Mouse (Mus musculus): ENCODE measurements around the gene Ntsr1.

Gene Ntsr1

DNA sequence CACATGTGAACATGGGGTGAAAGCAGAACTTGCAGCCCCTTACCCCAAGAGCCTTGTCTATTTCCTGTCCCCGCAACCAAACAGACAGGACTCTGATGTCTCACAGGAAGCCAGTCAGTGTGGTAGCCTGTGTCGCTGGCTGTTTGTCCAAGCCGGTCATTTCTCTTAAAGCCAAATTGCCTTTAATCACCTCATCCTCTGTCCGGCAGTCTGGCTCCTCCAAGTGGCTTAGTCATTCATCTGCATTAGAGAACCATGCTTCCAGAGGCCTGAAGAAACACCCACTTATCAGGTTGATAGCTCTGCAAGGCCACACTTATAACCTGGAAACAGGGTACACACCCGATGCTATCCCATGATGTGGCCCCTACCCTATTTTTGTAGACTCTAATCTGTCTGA lies 62.4 kb downstream of the Ntsr1 start:
- DNase-seq (ENCODE audit: low spot score): no peak

DNA sequence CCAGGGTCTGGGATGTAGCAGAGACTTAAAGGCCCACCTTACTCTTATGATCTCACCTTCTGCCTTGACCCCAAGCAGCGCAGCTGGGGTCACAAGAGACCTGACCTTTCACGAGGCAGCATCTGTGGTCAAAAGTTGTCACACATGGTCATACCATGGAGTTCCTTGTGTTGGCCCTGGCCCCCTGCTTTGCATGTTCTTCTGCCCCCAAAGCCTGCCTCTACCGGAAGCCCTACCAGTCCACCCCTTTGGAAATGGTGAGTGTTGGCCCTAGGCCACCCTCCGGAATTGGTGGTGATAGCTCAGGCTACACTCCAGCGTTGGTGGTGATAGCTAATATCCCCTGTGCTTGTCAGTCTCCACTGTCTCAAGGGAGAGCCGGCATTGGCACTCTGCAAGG lies 63.5 kb downstream of the Ntsr1 start:
- no peak for DNase-seq (ENCODE audit: low spot score)

- no peak for DNase-seq (ENCODE audit: low spot score)
Observed at GRCm38 (mm10) chr2:180563841-180564240, 64.1 kb downstream of the Ntsr1 start.

DNA sequence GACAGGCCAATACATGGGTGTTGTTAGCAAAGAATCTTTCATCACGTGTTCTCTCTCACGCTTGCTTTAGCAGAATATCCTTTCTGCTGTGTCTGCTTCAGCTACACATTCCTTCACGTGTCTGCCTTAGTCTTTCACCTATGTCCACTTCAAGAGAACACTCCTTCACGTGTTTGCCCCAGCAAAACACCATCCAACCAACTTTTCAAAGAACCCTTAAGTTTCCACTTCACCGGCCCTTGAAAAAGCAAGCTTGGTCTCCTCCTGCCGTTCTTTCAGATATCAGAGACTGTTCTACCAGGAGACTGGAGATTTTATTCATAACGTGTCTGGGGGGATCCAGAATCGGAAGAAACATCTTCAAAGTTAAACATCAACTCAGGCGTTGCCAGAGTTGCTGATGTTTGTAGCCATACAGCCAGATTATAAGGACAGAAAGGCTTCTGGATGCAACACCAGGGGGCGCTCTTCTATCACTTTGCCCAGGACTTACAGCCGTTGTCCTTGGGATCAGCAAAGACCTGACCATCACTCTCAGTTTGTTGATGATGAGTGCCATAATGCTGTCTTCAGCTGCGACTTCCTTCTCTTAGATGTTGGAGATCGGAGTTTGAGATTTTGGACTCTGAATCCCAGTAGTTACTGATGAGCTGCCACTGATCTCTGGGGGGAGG lies 66.6 kb downstream of the Ntsr1 start:
- DNase-seq (ENCODE audit: low spot score): peak; percentile 47

- no peak for DNase-seq (ENCODE audit: low spot score)
Observed at GRCm38 (mm10) chr2:180569028-180569643, 69.4 kb downstream of the Ntsr1 start.

DNA sequence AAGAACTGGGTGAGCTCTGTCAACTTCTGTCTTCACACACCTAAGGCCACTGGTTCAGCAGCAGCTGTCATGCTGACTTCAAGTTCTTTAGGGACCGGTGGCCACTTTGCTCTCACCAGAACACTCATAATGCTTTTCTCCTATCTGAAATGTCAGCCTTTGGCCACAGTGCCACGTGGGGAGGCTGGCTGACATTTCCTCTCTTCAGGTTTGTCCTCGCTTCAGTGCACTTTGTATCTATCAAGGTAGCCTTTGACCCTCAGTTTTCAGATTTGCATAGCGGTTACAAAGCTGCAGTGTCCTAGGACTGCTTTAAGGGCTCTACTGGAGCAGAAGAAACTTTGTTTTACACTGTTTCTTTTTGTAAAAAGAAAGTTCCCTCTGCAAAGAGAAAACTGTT lies 76.7 kb downstream of the Ntsr1 start:
- DNase-seq (ENCODE audit: low spot score): no peak

- DNase-seq (ENCODE audit: low spot score): peak; percentile 61
Observed at GRCm38 (mm10) chr2:180578686-180579085, 78.9 kb downstream of the Ntsr1 start.

DNA sequence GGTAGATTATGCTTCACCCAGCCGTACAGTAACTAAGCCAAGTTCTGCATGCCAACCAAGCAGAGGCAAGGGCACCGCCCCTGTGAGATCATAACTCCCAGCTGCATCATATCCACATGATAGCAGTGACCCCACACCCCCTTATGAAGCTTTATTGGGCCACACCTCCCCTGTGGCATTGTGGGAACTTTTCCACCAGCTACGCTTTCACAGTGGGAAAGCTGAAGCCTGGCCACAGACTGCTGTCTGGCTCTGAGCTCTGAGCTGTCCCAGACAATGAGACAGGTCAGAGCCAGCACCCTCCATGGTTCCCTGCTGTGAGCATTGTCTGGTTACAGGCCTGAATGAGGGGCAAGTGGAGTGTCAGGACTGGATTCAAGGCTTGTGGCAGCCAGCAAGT lies 81.2 kb downstream of the Ntsr1 start, which contains the start of gene Mrgbp:
Gene Mrgbp, plus strand, starts transcription at position 303 of the 400 bp plus-strand sequence.
- DNase-seq (ENCODE audit: low spot score): no peak

GRCm38 (mm10) chr2:180582481-180583153 lies 82.8 kb downstream of the Ntsr1 start:
- peak; percentile 96 for DNase-seq (ENCODE audit: low spot score)

GRCm38 (mm10) chr2:180583154-180583507 lies 83.4 kb downstream of the Ntsr1 start:
- peak; percentile 27 for DNase-seq (ENCODE audit: low spot score)

- peak; percentile 40 for DNase-seq (ENCODE audit: low spot score)
Observed at GRCm38 (mm10) chr2:180588736-180589122, 89.0 kb downstream of the Ntsr1 start.

DNA sequence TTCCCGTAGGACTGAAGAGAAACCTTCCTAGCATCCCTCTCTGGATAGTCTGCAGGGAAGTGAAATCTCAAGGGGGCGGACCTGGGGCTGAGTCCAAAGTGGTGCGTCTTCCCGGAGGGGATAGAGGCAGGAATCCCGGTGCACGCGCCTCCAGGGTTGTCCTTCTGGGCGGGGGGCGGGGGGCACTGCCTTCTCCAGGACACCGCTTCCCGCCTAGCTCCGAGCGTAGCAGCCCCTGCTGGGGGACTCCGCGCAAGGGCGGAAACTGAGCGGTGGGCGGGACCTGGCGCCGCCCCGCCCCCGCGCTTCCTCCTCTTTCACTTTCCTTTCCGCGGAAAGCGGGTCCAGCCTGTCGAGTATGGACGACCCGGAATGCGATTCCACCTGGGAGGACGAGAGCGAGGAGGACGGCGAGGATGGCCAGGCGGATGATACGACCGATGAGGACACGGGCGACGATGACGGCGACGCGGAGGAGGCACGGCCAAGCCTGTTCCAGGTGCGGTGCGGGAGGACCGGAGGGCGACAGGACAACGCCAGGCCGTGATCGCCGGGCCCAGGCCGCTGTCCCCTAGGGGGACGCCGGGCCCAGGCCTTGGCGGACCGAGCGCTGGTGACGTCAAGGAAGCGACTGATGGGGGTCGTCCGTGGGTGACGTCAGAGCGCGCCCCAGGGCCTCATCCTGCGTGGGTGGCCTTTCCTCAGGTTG lies 89.5 kb downstream of the Ntsr1 start, which contains the start of gene Ogfr:
Gene Ogfr, plus strand, starts transcription at position 123 of the 709 bp plus-strand sequence.
- DNase-seq (ENCODE audit: low spot score): peak; percentile 84

Data from T-cell, adult 2 months (primary cell).